Mouse (Mus musculus) CH12F3 (cell line): ENCODE results near the gene Gm3409.
"Not testable (repeated sequence)": the region's sequence is repeated elsewhere in the genome, so short reads cannot be mapped to it uniquely, and the experiment has no call there.

Source experiments
- in situ Hi-C: fragments of 300-500 bp; cut with MboI; formaldehyde crosslinking; loops from 2 replicates; pipeline ENCODE4 v1.14.3; 2020; ENCODE audit warnings: low sequenced_read_pairs

Gm3409 gene

DNA sequence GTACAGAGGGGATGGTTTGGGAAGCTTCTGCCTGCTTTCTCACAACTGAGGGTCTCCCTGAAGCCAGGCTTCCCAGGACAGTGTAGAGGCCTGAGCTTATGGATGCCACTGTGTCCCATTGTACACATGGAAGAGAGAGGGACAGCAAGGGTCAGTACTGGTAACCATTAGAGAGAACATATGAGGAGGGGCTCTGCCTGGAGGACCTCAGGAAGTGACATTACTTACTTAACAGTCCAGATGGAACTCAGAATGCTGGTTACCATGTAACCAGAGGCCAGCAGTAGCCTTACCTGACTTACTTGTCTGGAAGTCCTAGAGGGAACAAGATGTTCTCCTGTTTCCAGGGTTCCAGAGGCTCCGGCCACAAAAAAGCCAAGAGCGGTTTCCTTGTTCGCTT lies at the start of gene Gm3409:
Gene Gm3409 (plus strand): TSS at position 301 of the 400 bp plus-strand sequence.
- in situ Hi-C loops, result not testable (repeated sequence)

DNA sequence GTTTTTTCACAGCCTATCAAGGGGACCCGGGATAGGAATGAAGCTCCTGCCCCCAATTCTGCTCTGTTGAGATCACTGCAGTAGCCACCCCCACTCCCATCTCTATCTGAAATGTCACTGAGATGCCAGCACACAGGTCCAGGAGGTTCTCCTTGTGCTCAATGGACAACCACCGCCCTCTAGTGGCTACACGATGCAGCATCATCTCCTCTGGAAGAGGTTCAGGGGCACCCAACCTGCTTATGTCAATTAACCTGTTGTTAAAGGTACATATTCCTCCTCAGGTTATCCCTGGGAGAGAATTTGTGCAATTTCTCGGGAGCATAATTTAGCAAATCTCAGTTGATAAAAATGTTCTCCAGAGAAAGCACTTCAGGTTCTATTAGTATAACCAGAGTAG lies 48.5 kb upstream of the Gm3409 start:
- in situ Hi-C loops, result not testable (repeated sequence)

DNA sequence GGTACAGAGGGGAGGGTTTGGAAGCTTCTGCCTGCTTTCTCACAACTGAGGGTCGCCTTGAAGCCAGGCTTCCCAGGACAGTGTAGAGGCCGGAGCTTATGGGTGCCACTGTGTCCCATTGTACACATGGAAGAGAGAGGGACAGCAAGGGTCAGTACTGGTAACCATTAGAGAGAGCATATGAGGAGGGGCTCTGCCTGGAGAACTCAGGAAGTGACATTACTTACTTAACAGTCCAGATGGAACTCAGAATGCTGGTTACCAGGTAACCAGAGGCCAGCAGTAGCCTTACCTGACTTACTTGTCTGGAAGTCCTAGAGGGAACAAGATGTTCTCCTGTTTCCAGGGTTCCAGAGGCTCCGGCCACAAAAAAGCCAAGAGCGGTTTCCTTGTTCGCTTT lies 46.4 kb upstream of the Gm3409 start, which contains the start of gene Gm6370:
Gene Gm6370 (plus strand): TSS at position 301 of the 400 bp plus-strand sequence.
- in situ Hi-C loops, result not testable (repeated sequence)

DNA sequence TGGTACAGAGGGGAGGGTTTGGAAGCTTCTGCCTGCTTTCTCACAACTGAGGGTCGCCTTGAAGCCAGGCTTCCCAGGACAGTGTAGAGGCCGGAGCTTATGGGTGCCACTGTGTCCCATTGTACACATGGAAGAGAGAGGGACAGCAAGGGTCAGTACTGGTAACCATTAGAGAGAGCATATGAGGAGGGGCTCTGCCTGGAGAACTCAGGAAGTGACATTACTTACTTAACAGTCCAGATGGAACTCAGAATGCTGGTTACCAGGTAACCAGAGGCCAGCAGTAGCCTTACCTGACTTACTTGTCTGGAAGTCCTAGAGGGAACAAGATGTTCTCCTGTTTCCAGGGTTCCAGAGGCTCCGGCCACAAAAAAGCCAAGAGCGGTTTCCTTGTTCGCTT lies 35.3 kb upstream of the Gm3409 start, which contains the start of gene 4930449I24Rik:
Gene 4930449I24Rik (plus strand): TSS at position 301 of the 400 bp plus-strand sequence.
- in situ Hi-C loops, result not testable (repeated sequence)

DNA sequence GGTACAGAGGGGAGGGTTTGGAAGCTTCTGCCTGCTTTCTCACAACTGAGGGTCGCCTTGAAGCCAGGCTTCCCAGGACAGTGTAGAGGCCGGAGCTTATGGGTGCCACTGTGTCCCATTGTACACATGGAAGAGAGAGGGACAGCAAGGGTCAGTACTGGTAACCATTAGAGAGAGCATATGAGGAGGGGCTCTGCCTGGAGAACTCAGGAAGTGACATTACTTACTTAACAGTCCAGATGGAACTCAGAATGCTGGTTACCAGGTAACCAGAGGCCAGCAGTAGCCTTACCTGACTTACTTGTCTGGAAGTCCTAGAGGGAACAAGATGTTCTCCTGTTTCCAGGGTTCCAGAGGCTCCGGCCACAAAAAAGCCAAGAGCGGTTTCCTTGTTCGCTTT lies 23.6 kb upstream of the Gm3409 start, which contains the start of gene Gm3402:
Gene Gm3402 (plus strand): TSS at position 301 of the 400 bp plus-strand sequence.
- in situ Hi-C loops, result not testable (repeated sequence)

DNA sequence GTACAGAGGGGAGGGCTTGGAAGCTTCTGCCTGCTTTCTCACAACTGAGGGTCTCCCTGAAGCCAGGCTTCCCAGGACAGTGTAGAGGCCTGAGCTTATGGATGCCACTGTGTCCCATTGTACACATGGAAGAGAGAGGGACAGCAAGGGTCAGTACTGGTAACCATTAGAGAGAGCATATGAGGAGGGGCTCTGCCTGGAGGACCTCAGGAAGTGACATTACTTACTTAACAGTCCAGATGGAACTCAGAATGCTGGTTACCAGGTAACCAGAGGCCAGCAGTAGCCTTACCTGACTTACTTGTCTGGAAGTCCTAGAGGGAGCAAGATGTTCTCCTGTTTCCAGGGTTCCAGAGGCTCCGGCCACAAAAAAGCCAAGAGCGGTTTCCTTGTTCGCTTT lies 11.9 kb upstream of the Gm3409 start, which contains the start of gene Gm3404:
Gene Gm3404 (plus strand): TSS at position 301 of the 400 bp plus-strand sequence.
- in situ Hi-C loops, result not testable (repeated sequence)

DNA sequence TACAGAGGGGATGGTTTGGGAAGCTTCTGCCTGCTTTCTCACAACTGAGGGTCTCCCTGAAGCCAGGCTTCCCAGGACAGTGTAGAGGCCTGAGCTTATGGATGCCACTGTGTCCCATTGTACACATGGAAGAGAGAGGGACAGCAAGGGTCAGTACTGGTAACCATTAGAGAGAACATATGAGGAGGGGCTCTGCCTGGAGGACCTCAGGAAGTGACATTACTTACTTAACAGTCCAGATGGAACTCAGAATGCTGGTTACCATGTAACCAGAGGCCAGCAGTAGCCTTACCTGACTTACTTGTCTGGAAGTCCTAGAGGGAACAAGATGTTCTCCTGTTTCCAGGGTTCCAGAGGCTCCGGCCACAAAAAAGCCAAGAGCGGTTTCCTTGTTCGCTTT lies 18.4 kb downstream of the Gm3409 start, which contains the start of gene Gm3415:
Gene Gm3415 (plus strand): TSS at position 301 of the 400 bp plus-strand sequence.
- in situ Hi-C loops, result not testable (repeated sequence)

DNA sequence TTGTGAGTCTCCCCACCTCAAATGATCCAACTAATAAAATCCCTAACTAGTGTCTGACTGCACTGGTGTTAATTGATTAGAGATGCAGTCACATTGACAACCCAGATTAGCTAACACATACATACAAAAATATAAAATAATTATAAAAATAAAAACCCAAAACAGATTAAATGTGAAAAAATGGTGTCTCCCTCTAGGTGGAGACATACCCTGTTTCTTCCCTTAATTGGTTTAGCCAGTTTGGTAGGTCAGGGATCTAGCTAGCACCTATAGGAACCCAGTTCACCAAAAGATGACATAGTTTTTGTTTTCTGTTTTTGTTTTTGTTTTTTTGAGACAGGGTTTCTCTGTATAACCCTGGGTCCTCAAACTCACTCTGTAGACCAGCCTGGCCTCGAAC lies 26.8 kb downstream of the Gm3409 start:
- in situ Hi-C loops, result no loop called here

DNA sequence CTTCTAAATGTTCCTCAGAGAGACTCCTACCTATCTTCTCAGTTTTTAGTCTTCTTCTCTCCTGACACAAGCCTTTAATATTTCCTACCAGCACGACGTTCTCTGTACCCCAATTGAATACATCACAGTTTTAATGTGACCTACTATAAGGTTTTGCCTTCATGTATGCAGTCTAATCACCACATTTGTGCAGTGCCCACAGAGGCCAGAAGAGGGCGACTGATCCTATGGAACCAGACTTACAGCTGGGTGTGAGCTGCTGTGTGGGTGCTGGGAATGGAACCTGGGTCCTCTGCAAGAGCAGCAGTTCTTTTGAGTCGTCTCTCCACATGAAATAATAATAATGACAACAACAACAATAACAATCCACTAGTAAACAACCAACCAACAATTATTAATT lies 29.6 kb downstream of the Gm3409 start:
- in situ Hi-C loops, result no loop called here

DNA sequence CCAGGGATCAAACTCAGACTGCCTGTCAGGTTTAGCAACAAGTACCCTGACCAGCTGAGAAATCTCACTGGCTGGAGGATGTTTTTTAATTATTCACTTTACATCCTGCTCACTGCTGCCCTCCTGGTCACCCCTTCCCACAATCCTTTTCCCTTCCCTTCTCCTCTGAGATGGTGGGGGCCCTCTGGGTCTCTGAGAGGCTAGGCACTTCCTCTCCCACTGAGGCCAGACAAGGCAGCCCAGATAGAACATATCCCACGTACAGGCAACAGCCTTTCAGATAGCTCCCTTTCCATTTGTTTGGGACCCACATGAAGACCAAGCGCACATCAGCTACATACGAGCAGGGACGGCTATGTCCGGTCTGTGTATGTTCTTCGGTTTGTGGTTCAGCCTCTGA lies 32.7 kb downstream of the Gm3409 start:
- in situ Hi-C loops, result not testable (repeated sequence)

DNA sequence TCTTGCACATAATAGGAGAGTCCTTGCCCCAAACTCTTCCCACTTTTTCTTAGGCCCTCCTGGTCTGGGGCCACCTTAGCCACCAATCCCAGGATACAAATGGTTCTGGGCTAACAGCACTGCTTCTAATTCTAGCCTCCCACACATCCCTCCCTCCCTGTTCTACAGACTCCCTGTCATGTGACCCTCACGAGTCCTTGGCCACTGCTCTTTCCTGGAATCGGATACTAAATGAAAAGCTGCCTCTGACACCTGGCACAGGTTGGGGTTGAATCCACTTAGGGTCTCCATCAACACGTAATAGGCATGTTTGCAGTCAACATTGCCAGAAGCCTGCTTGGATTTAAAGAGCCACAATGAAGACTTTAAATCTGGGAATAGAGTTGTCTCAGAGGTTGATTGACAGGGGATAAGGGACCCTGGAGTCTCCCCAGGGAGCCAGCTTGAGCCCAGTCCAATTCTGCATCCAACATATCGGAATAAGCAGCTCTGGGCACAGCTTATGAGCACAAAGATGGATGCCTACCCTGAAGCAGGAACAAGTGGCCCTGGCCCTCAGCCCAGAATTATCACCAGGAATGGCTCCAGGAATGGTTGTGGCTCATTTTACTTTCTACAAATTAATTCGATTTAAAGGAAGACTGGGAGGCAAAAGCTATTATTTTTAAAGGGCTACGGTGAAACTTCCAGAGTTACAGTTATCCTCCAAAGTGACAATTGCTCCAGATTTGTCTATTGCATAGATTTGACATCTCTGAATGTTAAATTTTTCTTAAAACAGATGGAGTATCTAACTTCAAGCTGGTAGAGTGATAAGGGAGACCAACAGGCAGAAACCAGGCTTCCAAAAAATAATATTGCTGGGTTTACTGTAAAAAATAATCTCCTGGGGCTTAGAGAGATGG lies 34.6 kb downstream of the Gm3409 start:
- in situ Hi-C loops, result not testable (repeated sequence)

DNA sequence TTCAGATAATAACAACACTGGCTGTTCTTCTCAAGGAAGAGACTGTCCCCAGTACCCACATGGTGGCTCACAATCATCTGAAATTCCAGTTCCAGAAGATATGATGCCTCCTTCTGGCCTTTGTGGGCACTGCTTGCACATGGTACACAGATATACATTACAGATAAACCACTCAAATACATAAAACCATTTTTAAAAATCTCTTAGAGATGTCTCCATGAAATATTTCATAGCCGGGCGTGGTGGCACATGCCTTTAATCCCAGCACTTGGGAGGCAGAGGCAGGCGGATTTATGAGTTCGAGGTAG lies 35.2 kb downstream of the Gm3409 start:
- in situ Hi-C loops, result not testable (repeated sequence)

DNA sequence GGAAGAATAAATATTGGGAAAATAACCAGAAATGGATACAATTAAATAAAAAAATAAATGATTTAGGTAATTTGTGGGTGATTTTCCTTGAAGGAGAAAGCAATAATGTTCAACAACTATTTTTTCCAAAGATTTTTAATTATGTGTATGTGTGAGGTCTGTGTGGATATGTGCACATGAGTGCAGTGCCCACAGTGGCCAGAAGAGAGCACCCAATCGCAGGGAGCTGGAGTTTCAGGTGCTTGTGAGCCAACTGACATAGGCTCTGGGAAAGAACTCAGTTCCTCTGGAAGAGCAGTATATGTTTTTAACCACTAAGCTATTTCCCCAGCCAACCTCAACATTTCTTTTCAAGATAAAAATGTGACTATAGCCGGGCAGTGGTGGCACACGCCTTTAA lies 39.2 kb downstream of the Gm3409 start:
- in situ Hi-C loops, result no loop called here

DNA sequence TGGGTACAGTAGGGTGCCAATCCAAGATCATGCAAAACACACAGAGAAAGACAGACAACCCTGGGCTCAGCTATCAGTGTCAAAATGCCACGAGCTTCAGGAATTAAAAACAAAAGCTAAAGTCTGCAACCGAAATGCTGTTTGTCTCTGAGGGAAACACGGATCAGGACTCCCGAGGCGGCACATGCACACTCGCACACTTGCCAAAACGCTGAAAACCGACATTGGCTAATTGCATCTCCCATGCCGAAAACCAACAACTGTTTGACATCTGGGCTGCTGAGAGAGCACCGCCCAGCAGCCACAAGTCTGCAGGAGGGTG lies 46.7 kb downstream of the Gm3409 start:
- in situ Hi-C loops, result no loop called here

DNA sequence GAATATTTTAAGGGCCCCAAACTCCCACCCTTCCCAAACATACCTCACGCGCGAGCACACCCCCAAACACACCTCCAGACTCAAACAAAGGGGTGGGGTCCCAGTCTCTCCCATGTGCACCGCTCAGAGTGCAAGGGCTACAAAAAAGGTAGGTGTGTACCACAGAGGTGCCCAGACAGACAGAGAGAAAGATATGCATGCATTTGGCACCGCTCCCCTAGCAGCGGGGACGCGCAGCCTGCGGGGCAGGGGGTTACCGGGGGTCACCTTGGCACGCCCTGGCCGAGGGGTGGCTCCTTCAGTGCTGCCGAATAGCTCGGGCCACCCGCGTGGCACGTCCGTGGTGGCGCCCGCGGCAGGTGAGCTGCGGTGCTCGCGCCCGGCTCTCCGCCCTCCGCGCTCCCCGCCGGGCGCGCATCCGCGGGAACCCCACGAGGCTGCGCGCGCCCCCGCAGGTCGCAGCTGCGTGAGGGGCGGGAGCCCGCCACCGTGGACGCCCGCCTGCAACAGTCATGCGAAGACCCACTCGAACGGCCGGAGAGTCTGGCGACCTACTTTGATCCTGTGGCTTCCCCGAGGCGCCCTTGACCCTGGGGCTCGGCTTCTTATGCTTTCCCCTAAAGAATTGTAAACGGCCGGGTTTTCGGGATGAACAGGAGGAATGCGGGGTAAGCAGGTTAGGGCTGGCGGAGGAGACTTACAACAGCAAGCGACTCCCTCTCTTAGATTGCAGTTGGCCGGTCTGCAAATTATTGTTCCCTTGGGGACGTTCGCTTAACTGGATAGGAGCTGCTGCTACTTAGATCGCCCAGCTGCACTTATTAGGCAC lies 47.2 kb downstream of the Gm3409 start, which contains the start of gene Gpr12:
Gene Gpr12 (minus strand): TSS at position 762 of the 829 bp plus-strand sequence.
- in situ Hi-C loops, result no loop called here

DNA sequence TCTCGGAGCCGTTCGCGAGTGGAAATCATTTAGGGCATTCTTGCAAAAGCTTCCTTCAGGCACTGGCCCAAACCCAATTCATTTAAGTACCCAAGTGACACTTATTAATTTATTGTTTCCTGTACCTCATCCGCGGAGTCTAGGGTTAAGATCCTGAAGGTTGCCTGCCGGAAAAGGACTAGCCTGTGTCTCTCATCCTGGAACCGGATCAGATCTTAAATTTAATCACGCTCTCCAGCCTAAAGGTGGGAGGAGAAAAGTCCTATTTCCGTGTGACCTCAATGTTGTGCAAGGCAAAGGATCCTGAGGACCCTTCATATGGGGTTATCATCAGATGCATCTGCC lies 47.8 kb downstream of the Gm3409 start:
- in situ Hi-C loops, result no loop called here

DNA sequence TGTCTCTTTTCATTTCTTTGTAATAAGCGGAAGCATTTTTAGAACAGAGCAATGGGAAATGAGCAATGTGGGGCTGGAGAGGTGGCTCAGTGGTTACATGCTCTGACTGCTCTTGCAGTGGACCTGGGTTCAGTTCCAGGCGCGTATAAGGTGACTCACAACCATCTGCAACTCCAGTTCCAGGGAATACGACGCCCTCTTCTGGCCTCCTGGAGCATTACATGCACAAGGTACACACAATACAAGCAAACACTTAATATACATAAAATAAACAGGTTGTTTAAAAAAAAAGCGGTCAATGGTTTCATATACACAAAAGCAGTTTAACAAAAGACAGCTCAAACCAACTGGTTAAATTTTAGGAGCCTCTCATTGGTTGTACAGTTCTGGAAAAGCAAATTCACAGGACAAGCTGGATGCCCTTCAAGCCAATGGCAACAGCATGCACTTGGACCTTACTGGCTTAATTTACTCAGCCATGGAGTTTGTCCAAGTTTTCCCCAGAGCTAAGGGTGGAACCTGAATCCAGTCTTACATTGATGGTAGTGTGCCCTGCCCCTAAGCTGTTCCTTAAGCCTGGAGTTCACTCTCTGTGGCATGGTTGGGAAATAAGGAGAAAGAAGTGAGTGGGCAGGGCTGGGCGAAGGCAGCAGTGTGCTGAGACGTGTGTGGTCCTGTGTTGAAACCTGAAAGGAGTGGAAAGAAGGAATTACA lies 49.1 kb downstream of the Gm3409 start:
- in situ Hi-C loops, result no loop called here
